Mouse (Mus musculus) embryonic facial prominence, embryonic 15.5 days (tissue): ENCODE data around the gene Map2. TPM values are rescaled to one million over a fixed set of nuclear protein-coding genes. Genes with fewer than 3 reads are reported as not detected.

Source experiments
- ATAC-seq: fragments of 200-750 bp; cut with Nextera tagmentation; 2 replicates; pipeline ENCODE4 v1.8.0; 2017; ENCODE audit warnings: low read depth, moderate TSS enrichment; ENCODE audit not compliant: insufficient number of reproducible peaks, low FRiP score, low TSS enrichment
- H3K27ac ChIP-seq: fragments of 300-500 bp; sonication (generic); replicated peaks from 2 replicates; pipeline ENCODE4 v1.5.1; 2015; ENCODE audit warnings: mild to moderate bottlenecking, inconsistent platforms
- H3K27me3 ChIP-seq: fragments of 300-500 bp; sonication (generic); 2 replicates; pipeline ENCODE4 v1.6.1; 2015; ENCODE audit warnings: inconsistent platforms
- H3K36me3 ChIP-seq: fragments of 300-500 bp; sonication (generic); 2 replicates; pipeline ENCODE4 v1.6.1; 2015; ENCODE audit warnings: mild to moderate bottlenecking, inconsistent platforms
- H3K4me1 ChIP-seq: fragments of 300-500 bp; sonication (generic); 2 replicates; pipeline ENCODE4 v1.6.1; 2015; ENCODE audit warnings: inconsistent platforms
- H3K4me2 ChIP-seq: fragments of 300-500 bp; sonication (generic); replicated peaks from 2 replicates; pipeline ENCODE4 v1.6.1; 2015; ENCODE audit warnings: mild to moderate bottlenecking, inconsistent platforms
- H3K4me3 ChIP-seq: fragments of 300-500 bp; sonication (generic); replicated peaks from 2 replicates; pipeline ENCODE4 v1.5.1; 2015; ENCODE audit warnings: mild to moderate bottlenecking, inconsistent platforms
- H3K9ac ChIP-seq: fragments of 300-500 bp; sonication (generic); 2 replicates; pipeline ENCODE4 v1.6.1; 2015; ENCODE audit warnings: inconsistent platforms
- H3K9me3 ChIP-seq: fragments of 300-500 bp; sonication (generic); replicated peaks from 2 replicates; pipeline ENCODE4 v1.6.1; 2016; ENCODE audit warnings: inconsistent platforms
- WGBS: fragments of 180-500 bp; shearing (Covaris S2); methylation state at CpG from one replicate; pipeline ENCODE4 v1.1.7; 2015; 5-methylcytosine and 5-hydroxymethylcytosine counted together
- polyA plus RNA-seq: library from polyadenylated mRNA; unstranded; fragments of >200 nt; fragmentation: Nextera tagmentation; extraction: Ambion mirVana; gene quantifications from 2 replicates; pipeline ENCODE4 v1.2.1, GENCODE M21; 2015

The Map2 gene
- polyA plus RNA-seq, 1 experiment from 2014 or later: 22.4 TPM

- Histone ChIP-seq H3K4me1 (no peaks in the 10 kb centered on the region), H3K36me3 (no peaks in the 10 kb centered on the region), H3K9ac (no peak overlapping the region), H3K9me3 (no peaks in the 10 kb centered on the region), H3K27me3 (no peaks in the 10 kb centered on the region), H3K27ac (no peak overlapping the region), H3K4me3 (no peak overlapping the region), H3K4me2 (no peak overlapping the region)
- WGBS: 68% methylated on average over 3 of the region's 3 CpGs
- no peak for ATAC-seq
These were observed 31.8 kb downstream of the Map2 start for GRCm38 (mm10) chr1:66206904-66207303.

DNA sequence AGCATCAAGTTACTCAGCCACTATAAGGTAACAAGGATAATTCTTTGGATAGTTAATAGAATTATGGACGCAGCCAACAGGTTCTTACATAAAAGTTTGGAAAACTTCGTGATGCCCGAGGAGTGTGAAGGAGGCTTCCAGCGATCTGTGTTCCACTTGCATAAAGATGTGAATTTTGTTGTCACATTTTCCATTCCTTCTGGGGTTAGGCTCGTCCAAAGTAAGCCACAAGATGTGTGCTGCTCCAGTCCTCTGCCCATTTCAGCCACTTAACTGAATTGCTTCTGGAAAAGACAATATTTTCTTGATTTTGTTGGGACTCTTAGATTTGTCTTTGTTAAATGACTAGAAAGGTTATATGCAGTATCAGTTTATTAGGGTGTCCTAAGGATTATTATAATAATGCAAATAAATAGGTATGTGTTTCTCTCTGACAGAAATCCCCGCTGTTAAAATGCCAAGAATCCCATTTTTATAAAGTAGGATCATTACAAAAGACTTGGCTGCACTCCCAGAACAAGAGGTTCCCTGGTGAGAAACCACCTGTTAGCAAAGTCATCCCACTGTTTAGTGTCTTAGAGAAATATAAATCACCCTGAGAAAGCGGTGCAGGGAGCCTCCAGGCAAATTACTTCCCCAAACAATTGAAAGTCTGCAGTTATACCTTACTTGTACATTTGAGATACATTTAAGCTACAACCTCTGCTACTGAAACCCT, 36.2 kb downstream of the Map2 start:
- H3K27me3 ChIP-seq: no peaks in the 10 kb centered on the region
- no peaks in the 10 kb centered on the region for H3K36me3 ChIP-seq
- no peak overlapping the region for H3K9ac ChIP-seq
- no peak overlapping the region for H3K27ac ChIP-seq
- ATAC-seq: no peak
- WGBS: 54% methylated on average over 7 of the region's 7 CpGs
- no peak overlapping the region for H3K4me3 ChIP-seq
- H3K4me1 ChIP-seq: no peaks in the 10 kb centered on the region
- no peaks in the 10 kb centered on the region for H3K9me3 ChIP-seq
- no peak overlapping the region for H3K4me2 ChIP-seq

DNA sequence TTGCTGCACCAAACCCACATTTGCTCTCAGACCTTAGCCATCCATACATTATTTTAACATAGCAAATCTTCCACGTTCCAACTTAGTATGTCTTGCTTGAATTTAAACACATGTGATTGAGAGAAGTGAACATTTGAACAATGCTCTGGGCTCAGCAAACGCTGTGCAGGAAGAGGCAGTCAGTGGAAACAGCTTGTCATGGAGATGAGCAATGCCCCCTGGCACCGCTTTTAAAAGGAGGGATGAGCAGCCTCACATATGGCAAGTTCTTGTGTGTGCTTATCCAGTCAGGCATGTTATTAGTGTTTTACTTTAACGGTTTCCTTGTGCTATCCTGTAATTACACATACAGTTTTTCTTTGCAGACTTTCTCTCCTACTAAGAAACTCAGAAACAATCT, 46.4 kb downstream of the Map2 start:
- H3K9me3 ChIP-seq: no peaks in the 10 kb centered on the region
- no peak overlapping the region for H3K27ac ChIP-seq
- H3K27me3 ChIP-seq: no peaks in the 10 kb centered on the region
- H3K4me3 ChIP-seq: no peak overlapping the region
- H3K9ac ChIP-seq: no peak overlapping the region
- H3K4me2 ChIP-seq: no peak overlapping the region
- H3K36me3 ChIP-seq: no peaks in the 10 kb centered on the region
- 35% methylated on average over 4 of the region's 4 CpGs for WGBS
- ATAC-seq: no peak
- H3K4me1 ChIP-seq: 0 out of 2 replicates have a peak, but pooled peaks cover 4% of the 10 kb centered on the region

DNA sequence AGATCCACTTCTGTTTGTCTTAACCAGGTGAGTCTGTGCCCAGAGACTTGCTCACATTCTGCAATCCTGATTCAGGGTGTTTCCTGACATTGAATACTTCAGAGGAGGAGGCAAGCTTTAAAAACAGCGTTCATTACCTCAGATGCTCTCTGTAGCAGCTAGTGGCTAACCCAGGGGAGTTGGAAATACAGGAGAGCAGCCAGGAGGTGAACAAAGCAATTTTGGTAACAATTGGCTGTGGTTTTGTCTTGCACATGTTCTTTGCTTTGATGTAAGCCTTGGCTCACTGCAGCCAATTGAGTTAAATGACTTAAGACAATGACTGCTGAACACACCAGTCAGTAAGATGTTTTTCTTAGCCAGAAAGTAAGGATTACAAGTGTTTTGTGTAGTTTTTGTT, 48.3 kb downstream of the Map2 start:
- ATAC-seq: peak; percentile 43; the same call in 1 of the 2 replicates
- Histone ChIP-seq H3K4me2 (no peak overlapping the region), H3K27me3 (no peaks in the 10 kb centered on the region), H3K9me3 (no peaks in the 10 kb centered on the region), H3K27ac (no peak overlapping the region), H3K4me3 (no peak overlapping the region), H3K4me1 (peaks cover 8% of the 10 kb centered on the region), H3K9ac (no peak overlapping the region), H3K36me3 (no peaks in the 10 kb centered on the region)
- WGBS: 22% methylated on average over 1 of the region's 1 CpGs

- Histone ChIP-seq H3K27ac (no peak overlapping the region), H3K4me2 (no peak overlapping the region), H3K4me1 (peaks cover 4% of the 10 kb centered on the region), H3K36me3 (no peaks in the 10 kb centered on the region), H3K9me3 (no peaks in the 10 kb centered on the region), H3K27me3 (no peaks in the 10 kb centered on the region), H3K9ac (no peak overlapping the region), H3K4me3 (no peak overlapping the region)
- 51% methylated on average over 7 of the region's 7 CpGs for WGBS
- 0 out of 2 replicates have a peak, but pooled peaks have one; percentile 60 for ATAC-seq
These were observed 51.6 kb downstream of the Map2 start for GRCm38 (mm10) chr1:66226372-66227368.

DNA sequence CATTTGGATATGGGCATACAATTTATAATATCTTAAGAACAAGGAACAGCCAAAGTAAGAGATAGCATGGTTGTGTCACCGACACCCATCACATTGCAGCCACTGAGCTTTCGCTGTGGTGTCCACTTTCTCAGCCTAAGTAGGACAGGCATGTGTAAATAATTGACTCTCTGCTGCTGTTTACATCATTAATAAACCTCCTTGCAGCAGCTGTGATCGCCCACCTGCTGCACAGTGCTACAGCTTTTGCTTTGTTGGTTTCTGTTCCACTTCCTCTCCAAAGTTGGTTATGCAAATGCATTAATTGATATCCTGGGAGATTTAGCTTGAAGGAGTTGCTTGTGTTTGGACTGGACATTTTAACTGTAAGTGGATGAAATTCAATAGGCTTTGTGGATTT, 53.1 kb downstream of the Map2 start:
- Histone ChIP-seq H3K36me3 (no peaks in the 10 kb centered on the region), H3K4me2 (no peak overlapping the region), H3K4me1 (peaks cover 4% of the 10 kb centered on the region), H3K27me3 (no peaks in the 10 kb centered on the region), H3K4me3 (no peak overlapping the region), H3K9ac (no peak overlapping the region), H3K27ac (no peak overlapping the region), H3K9me3 (no peaks in the 10 kb centered on the region)
- ATAC-seq: no peak
- WGBS: 76% methylated on average over 3 of the region's 3 CpGs

- H3K4me2 ChIP-seq: no peak overlapping the region
- no peak overlapping the region for H3K27ac ChIP-seq
- H3K4me3 ChIP-seq: no peak overlapping the region
- no peaks in the 10 kb centered on the region for H3K36me3 ChIP-seq
- H3K4me1 ChIP-seq: peaks cover 4% of the 10 kb centered on the region
- no peaks in the 10 kb centered on the region for H3K9me3 ChIP-seq
- WGBS: 96% methylated on average over 3 of the region's 3 CpGs
- H3K27me3 ChIP-seq: no peaks in the 10 kb centered on the region
- ATAC-seq: no peak
- no peak overlapping the region for H3K9ac ChIP-seq
These were observed 55.3 kb downstream of the Map2 start for GRCm38 (mm10) chr1:66230345-66230744.

DNA sequence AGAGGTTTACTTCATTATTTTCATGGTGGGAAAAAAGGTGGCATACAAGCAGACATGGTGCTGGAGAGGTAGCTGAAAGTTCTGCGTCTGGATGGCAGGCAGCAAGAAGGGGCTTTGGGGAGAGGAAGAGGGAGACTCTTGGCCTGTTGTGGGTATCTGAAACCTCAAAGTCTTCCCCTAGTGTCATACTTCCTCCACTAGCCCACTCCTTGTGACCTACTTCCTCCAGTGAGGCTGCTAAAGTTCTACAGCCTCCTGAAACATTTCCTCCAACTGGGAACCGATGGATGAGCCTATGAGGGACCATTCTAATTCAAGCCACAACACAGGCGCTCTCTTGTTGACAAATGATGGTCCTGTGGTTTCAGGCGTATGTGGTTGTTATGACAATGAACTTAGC, 56.9 kb downstream of the Map2 start:
- WGBS: 84% methylated on average over 4 of the region's 4 CpGs
- H3K9me3 ChIP-seq: no peaks in the 10 kb centered on the region
- peaks cover 3% of the 10 kb centered on the region for H3K4me1 ChIP-seq
- no peak overlapping the region for H3K4me2 ChIP-seq
- no peaks in the 10 kb centered on the region for H3K27me3 ChIP-seq
- no peak overlapping the region for H3K4me3 ChIP-seq
- no peaks in the 10 kb centered on the region for H3K36me3 ChIP-seq
- ATAC-seq: no peak
- no peak overlapping the region for H3K27ac ChIP-seq
- no peak overlapping the region for H3K9ac ChIP-seq

DNA sequence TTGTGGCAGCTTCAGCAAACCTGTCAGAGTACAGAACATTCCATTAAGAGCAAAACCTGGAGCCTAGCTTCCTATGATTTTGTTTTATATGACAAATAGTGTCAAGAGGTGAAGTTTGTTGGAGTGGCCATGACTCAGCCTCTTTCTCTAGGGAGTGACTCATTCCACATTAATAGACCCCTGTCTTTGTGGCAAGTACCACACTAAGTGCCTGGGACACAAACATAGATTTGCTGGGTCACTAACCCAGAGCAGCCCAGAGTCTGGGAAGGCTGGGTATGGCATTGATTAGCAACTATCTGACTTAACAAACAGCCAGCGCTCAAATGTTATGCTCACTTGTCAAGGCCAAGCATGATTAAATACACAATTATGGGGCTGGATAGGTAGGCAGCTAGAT, 69.8 kb downstream of the Map2 start:
- 44% methylated on average over 1 of the region's 1 CpGs for WGBS
- ATAC-seq: no peak

DNA sequence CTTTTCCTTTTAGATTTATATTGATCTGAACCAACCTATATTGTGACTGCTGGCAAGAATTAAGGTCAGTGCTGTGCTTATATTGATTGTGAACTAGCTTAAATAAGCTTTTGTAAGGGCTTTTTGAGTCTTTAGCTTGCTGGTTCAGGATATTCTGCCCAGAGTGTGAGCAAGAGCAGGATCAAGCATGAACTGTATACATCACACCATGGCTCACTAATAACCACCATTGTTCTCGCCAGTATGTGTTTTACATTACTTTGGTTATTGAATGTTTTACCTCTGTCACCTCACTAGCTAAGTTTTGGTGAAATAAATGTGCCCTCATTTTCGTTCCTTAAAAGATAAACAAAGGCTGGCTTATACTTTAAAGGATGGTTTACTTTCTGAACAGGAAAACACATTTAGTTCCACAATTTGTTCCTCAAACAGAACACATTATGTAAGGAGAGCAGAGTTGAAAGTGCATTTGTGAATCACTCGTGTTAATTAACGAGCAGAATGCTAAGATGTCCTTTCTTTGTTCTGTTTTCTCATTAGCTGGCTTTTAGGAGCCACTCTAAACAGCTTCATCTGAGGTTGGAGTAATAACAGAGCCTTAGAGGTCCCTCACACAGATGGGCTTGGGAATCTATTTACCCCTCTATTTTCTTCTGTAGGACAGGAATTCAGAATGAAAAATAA, 76.7 kb downstream of the Map2 start:
- ATAC-seq: no peak
- no peaks in the 10 kb centered on the region for H3K9me3 ChIP-seq
- no peaks in the 10 kb centered on the region for H3K36me3 ChIP-seq
- no peak overlapping the region for H3K4me3 ChIP-seq
- H3K27ac ChIP-seq: no peak overlapping the region
- no peaks in the 10 kb centered on the region for H3K4me1 ChIP-seq
- no peaks in the 10 kb centered on the region for H3K27me3 ChIP-seq
- WGBS: 40% methylated on average over 4 of the region's 4 CpGs
- no peak overlapping the region for H3K4me2 ChIP-seq
- H3K9ac ChIP-seq: no peak overlapping the region

More for the DNA sequence above, 69.8 kb downstream of the Map2 start:
- Histone ChIP-seq H3K27ac (no peak overlapping the region), H3K4me2 (no peak overlapping the region), H3K27me3 (no peaks in the 10 kb centered on the region), H3K9me3 (no peaks in the 10 kb centered on the region), H3K4me1 (no peaks in the 10 kb centered on the region), H3K4me3 (no peak overlapping the region), H3K36me3 (no peaks in the 10 kb centered on the region), H3K9ac (no peak overlapping the region)

- H3K4me3 ChIP-seq: no peak overlapping the region
- no peaks in the 10 kb centered on the region for H3K9me3 ChIP-seq
- no peaks in the 10 kb centered on the region for H3K27me3 ChIP-seq
- ATAC-seq: no peak
- no peak overlapping the region for H3K27ac ChIP-seq
- H3K36me3 ChIP-seq: no peaks in the 10 kb centered on the region
- 72% methylated on average over 8 of the region's 8 CpGs for WGBS
- H3K4me2 ChIP-seq: no peak overlapping the region
- no peak overlapping the region for H3K9ac ChIP-seq
- H3K4me1 ChIP-seq: no peaks in the 10 kb centered on the region
These were observed 77.3 kb downstream of the Map2 start for GRCm38 (mm10) chr1:66252333-66252724.
